Mouse (Mus musculus) gastrocnemius, postnatal 36 days (tissue): ENCODE measurements around the gene Tspan8. TPM values are rescaled to one million over a fixed set of nuclear protein-coding genes. Genes with fewer than 3 reads are reported as not detected.
"Not testable (repeated sequence)": the region's sequence is repeated elsewhere in the genome, so short reads cannot be mapped to it uniquely, and the experiment has no call there.

ENCODE experiments used
- DNase-seq, 2 experiments: peaks; one replicate each; pipeline ENCODE4 v3.0.0; 2022
- intact Hi-C: fragments of 180-260 bp; cut with DNase I; formaldehyde crosslinking; loops from one replicate; pipeline ENCODE4 v1.15.1; 2025
- long read RNA-seq, 2 experiments: library from polyadenylated mRNA; stranded (forward); transcript quantifications; one replicate each; pipeline ENCODE4 v2.0.0; 2021
- total RNA-seq, 2 experiments: library from RNA; stranded (reverse); gene quantifications; 2 replicates each; pipeline ENCODE4 v1.2.3; 2021

The Tspan8 gene
- 10 to 100 TPM; 77.7 to 88.5 TPM for total RNA-seq
- long read RNA-seq, experiment 1, transcript Tspan8-202 (9 exons, 1,156 nt): major isoform, 81 of 139 reads
- long read RNA-seq, experiment 1, transcript Tspan8-201 (8 exons, 1,244 nt): minor isoform, 25 of 139 reads
- long read RNA-seq, experiment 1, transcript Tspan8-203 (9 exons, 1,381 nt): minor isoform, 9 of 139 reads
- long read RNA-seq, experiment 1, partial matches to known transcripts: 23 of 139 reads
- long read RNA-seq, experiment 1, other reads (novel, unspliced or antisense): 1 of 139 reads
- long read RNA-seq, experiment 2, transcript Tspan8-202 (9 exons, 1,156 nt): major isoform, 89 of 145 reads
- long read RNA-seq, experiment 2, transcript Tspan8-201 (8 exons, 1,244 nt): minor isoform, 28 of 145 reads
- long read RNA-seq, experiment 2, transcript Tspan8-203 (9 exons, 1,381 nt): minor isoform, 13 of 145 reads
- long read RNA-seq, experiment 2, partial matches to known transcripts: 13 of 145 reads
- long read RNA-seq, experiment 2, other reads (novel, unspliced or antisense): 2 of 145 reads

GRCm38 (mm10) chr10:115816511-115816910 is at the start of gene Tspan8:
TSS of gene Tspan8 (plus strand) at chr10:115816832.
- no peak for DNase-seq
- intact Hi-C loops: no loop called here

- no peak for DNase-seq
- intact Hi-C loops: no loop called here
Measured at GRCm38 (mm10) chr10:115770032-115770431, 46.6 kb upstream of the Tspan8 start.

- intact Hi-C loops: no loop called here
- DNase-seq: no peak
Measured at GRCm38 (mm10) chr10:115774451-115774850, 42.2 kb upstream of the Tspan8 start.

DNA sequence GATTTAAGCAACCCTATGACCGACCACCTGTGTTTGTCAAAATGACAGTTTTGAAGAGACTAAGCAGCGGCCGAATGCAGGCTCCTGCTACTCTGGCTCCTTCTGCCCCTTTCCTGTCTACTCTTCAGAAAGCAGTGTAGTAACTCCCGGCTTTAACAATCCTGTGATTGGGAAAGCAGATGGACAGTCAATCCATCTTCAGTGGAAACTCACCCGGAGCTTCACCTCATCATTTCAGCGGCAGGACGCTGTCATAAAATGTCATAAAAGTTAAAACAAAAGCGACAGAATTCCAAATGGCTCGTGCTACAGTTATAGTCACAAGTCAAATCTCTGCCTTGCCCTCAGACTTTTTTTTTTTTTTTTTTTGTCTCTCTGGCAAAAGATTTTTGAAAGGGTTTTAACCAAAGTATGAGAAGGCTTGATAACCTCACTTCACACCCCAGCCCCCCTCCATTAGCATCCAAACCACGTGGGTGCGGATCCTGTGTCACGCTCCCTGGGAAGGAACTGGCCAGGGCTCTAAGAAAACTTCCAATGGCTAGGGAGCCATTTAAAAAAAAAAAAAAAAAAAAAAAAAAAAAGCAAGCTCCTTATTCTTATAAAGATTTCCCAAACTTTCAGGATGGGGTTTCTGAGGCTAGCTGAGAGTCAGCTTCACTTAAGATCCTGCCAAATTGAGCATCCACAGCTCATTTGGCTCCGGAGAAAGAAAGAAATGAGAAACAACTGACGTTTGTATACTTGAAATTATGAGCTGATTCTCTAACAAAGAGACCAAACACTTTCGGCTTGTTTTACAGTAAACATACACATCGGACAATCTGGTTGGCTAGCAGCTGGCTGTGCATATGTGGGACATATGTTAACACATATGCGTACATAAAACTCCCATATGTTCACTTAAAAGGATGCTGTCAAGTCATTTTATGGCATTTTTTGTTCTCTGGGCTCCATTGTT is 40.4 kb upstream of the Tspan8 start:
- intact Hi-C loops: no loop called here
- no peak for DNase-seq

GRCm38 (mm10) chr10:115777366-115777765 is 39.3 kb upstream of the Tspan8 start:
- intact Hi-C loops: no loop called here
- DNase-seq: no peak

- intact Hi-C loops: no loop called here
- no peak for DNase-seq
Measured at GRCm38 (mm10) chr10:115778624-115779023, 38.0 kb upstream of the Tspan8 start.

DNA sequence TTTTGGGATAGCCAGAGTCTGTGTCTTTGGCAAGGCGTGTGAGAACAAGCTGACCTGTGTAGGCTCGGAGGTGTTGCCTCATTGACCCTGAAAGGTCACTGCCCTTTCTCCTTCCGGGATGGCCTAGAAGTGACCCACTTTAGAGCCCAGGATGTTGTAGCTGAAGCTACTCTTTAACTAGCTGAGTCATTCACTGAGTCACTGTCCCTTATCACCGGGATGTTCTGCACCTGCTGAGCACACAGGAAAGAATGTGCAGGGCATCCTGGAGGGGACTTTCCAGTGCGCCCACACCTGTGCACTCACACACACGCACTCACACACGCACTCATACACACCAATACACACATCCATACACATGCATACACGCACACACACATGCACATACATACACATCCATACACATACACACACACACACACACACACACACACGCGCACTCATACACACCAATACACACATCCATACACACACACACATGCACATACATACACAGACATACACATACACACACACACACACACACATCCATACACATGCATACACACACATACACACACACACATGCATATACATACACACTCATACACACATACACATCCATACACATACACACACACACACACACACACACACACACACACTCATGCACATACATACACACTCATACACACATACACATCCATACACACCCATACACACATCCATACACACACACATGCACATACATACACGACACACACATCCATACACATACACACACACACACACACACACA is 36.2 kb upstream of the Tspan8 start:
- no peak for DNase-seq
- intact Hi-C loops: no loop called here

- DNase-seq: no peak
- intact Hi-C loops: no loop called here
Measured at GRCm38 (mm10) chr10:115783232-115783631, 33.4 kb upstream of the Tspan8 start.

DNA sequence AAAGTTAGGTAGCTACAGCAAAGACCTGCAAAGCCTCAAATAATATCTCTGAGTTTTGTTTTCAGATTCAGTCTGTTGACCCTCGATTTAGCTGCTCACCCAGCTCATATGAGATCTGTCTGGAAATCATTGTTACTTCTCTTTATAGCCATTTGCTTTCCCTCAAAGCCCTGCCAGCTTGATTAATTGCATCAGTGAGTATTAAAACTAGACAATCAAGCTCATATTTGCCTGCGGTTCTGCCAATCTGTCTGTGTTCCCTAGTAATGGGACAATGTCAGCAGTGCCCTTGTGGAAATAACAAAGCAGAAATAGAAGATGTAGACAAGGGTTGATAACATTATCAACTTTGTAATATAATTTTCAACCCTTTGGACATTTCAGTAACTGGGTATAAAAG is 25.8 kb upstream of the Tspan8 start:
- no peak for DNase-seq
- intact Hi-C loops: no loop called here

GRCm38 (mm10) chr10:115796072-115796788 is 20.4 kb upstream of the Tspan8 start:
- intact Hi-C loops: no loop called here
- DNase-seq: no peak

GRCm38 (mm10) chr10:115801464-115801863 is 15.2 kb upstream of the Tspan8 start:
- no peak for DNase-seq

GRCm38 (mm10) chr10:115803013-115803412 is 13.6 kb upstream of the Tspan8 start:
- intact Hi-C loops, DNase-seq: not testable (repeated sequence)

More at GRCm38 (mm10) chr10:115801464-115801863, 15.2 kb upstream of the Tspan8 start:
- intact Hi-C loops: no loop called here

DNA sequence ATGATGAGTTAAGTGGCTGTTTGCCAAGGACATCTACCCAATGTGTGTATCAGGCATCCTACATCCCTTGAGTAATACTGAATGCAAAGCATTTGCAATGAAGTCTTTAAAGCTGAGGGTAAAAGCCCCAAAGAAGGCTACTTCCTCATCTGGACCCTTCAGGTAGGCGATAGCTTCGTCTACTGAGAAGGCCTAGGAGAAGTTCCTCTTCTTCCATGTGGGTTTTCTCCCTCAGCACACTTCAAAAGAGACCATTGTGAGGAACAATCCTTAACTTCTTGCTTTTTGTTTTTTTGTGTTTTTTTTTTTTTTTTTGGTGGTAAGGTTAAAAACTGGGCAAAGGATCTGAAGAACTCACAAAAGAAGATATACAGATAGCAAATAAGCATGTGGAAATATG is 12.9 kb upstream of the Tspan8 start:
- intact Hi-C loops: no loop called here
- DNase-seq: no peak

DNA sequence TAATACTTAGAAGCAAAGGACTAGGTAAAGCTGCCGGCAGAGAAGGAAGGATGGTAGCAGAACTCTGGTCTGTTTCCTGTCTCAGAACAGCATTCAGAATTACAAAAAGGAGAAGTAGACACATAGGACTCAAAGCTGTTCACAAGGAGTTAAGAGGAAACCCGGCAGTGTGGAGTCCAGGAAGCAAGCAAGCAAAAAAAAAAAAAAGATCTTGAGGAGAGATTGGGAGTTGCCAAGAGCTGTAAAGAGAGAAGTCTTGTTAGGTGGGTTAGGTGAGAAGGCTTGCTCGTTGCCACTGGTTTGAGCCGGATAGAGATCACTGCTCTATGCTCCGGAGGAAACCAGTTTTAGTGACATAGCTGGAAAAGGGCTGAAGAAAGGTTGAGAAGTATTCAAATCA is 10.6 kb upstream of the Tspan8 start:
- DNase-seq: no peak
- intact Hi-C loops: no loop called here

DNA sequence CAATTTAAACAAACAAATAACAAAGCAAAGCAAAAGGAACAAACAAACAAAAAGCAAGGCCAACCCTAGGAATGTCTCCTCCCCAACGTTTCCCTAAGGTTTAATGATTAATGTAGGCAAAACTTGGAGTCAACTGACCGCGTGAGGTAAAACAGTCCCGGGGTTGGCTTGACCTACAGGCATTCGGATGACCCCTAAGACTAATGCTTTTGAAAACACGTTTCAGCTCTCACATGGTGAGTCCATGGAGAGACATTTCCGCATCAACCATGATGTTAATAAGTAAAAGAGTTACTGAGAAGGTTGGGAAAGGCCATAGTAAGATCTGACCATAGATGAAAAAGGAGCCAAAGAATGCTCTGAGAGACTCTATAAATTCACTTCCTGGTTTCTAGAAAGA is 7.5 kb upstream of the Tspan8 start:
- DNase-seq: no peak
- intact Hi-C loops: no loop called here

DNA sequence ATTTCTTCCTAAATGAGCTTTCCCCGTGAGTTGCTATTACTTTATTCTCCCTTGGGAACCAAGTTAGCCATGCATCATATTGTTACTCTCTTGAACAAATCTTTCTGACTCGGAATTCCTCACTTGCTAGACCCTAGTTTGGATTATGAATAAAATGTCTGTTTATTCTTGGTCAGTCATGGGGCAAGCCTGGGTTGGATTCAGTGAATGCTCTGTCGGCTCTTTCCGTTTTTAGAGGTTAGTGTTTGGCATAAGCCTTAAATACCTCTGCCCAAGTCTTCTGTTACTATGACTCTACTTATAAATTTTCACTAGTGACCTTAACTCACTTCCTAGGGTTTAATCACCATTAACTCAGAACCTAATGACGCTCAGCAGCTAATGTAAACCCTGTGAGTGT is 5.1 kb upstream of the Tspan8 start:
- DNase-seq: no peak
- intact Hi-C loops: no loop called here

DNA sequence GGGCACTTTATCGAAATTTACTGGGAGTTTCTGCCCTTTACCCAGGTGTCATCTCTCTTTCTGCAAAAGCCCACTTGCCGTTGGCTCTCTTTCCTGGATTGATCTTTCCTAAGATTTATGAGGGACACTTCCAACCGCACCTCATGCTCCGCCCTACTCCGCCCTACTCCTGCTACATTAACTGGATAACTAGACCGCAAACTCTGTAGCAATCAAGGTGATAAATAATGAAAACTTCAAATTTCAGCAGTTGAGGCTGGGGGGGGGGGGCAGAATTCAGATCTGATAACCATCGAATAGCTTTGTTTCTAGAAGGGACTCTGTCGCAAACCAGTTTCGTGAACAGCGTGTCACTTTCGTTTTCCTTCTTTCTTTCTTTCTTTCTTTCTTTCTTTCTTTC is 1.8 kb upstream of the Tspan8 start:
- intact Hi-C loops: no loop called here
- DNase-seq: no peak

DNA sequence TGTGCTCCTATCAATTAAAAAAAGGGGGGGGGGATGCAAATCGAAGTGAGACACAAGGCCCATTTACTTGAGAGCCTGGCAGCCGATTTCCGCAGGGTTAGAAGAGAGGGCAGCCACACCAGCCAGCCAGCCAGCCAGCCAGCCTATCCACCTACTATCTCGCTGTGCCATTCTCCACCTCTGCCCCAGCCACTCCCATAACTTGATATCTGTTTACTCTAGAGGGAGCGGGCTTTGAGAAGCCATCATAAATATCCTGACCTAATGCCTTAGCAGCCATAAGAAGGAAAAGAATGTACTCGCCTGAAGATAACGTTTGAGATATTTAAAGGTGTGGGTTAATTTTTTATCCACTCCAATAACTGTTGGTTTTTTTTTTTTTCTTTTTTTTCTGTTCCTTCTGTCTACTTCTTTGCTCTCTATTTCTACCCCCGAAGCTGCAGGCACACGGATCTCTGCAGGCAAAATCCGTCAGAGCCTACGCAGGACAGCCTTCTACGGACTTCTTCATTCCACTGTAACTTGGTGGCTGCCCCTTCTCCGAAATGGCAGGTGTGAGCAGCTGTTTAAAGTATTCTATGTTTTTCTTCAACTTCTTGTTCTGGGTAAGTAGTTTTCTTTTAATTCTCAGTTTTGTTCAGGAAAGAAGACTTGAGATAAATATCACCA is 558 bp downstream of the Tspan8 start:
- intact Hi-C loops: no loop called here
- peak in 1 of 2 experiments; percentile 6 for DNase-seq

DNA sequence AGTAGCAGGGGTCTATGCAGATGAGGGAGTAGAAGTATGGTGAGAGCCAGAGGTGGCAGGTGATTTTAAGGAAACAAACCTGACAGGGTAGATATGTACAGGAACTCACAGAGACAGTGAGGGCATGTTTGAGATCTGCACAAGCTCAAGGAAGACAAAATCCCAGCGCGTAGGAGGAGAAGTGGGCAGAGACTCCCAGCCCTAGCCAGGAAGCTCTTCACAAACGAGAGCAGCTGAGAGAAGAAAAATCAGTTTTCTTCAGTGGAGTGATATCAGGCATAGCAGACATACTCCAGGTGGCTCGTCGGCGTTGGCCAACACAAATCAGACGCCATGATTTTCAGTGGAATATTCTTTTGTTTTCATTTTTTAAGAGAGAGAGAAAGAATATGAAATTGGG is 8.7 kb downstream of the Tspan8 start:
- intact Hi-C loops: no loop called here
- DNase-seq: no peak
